Mouse (Mus musculus) erythroblast, embryonic 14.5 days (primary cell): Measurements from ENCODE around the gene Uba7.

Experiments
- GATA1 ChIP-seq: IDR thresholded peaks from 2 replicates; pipeline ENCODE4 v1.6.1; 2012; ENCODE audit warnings: low read length, inconsistent platforms, mixed read lengths
- TAL1 ChIP-seq: IDR thresholded peaks from 3 replicates; pipeline ENCODE4 v1.6.1; 2012; ENCODE audit warnings: low read length, inconsistent platforms, mixed read lengths

- TF ChIP-seq GATA1 (no peak), TAL1 (no peak)
Measured at GRCm38 (mm10) chr9:107983421-107983890, 8.2 kb downstream of the Uba7 start.
